In genomic region chr5:115312816-115313667, GRCm38 (mm10) we compare ENCODE assay signal across 13 mouse cellular contexts. TPM values are rescaled to one million over a fixed set of nuclear protein-coding genes. Genes with fewer than 3 reads are reported as not detected.
A peak's percentile ranks its signal among the peaks of the same experiment; 100 is the strongest.
DNase-seq lines count a peak whose midpoint lies in the region; ATAC-seq and TF ChIP-seq lines count a peak whose summit lies in the region.
"Had no signal": no experiment of that assay in that cellular context is flagged by ENCODE, and none has a peak within 500 bp of the region (broad histone marks: within the 10 kb centered on the region; RNA-seq: fewer than 3 reads in every experiment).

No protein-coding gene starts in this region.

- no peak overlapping the region for H3K9ac ChIP-seq in lung, embryonic 14.5 days
- no peak overlapping the region for H3K9ac ChIP-seq in stomach, embryonic 14.5 days (replicated peaks; ENCODE audit: low read depth, low read length)
- H3K9ac ChIP-seq: hindbrain, embryonic 12.5 days had no signal

- H3K4me2 ChIP-seq in lung, embryonic 14.5 days = no peak overlapping the region; the same call in 1 of the 2 replicates
- no peak overlapping the region for H3K4me2 ChIP-seq in stomach, embryonic 14.5 days (replicated peaks; ENCODE audit: low read depth, low read length)
- H3K4me2 ChIP-seq: hindbrain, embryonic 12.5 days had no signal

- DNase-seq in lung, embryonic 14.5 days = peak; percentile 71
- DNase-seq in lung, postnatal 14 days = no peak
- DNase-seq in limb, embryonic 10.5 days (ENCODE audit: low spot score) = no peak
- no peak for DNase-seq in ovary, postnatal 14 days (ENCODE audit: low spot score)
- no peak for DNase-seq in layer of hippocampus, adult 11-12 months (ENCODE audit: low spot score)
- DNase-seq: adrenal gland, postnatal 36 days; cerebellum, postnatal 25 days; kidney, postnatal 4 days; right cerebral cortex, postnatal 25 days had no signal

- H3K27ac ChIP-seq in lung, embryonic 14.5 days (ENCODE audit: low read depth) = 0 out of 2 replicates have a peak overlapping the region, but pooled peaks have one; percentile 6
- peak overlapping the region; percentile 68; the same call in 1 of the 2 replicates for H3K27ac ChIP-seq in limb, embryonic 10.5 days
- no peak overlapping the region for H3K27ac ChIP-seq in stomach, embryonic 14.5 days (ENCODE audit: low read length)
- H3K27ac ChIP-seq: hindbrain, embryonic 12.5 days had no signal

- 47% methylated on average over 10 of the region's 10 CpGs for WGBS in lung, embryonic 14.5 days
- 76% methylated on average over 10 of the region's 10 CpGs for WGBS in limb, embryonic 10.5 days
- 55% methylated on average over 10 of the region's 10 CpGs for WGBS in stomach, embryonic 14.5 days

- no peak for TF ChIP-seq CTCF in lung, embryonic 14.5 days (IDR thresholded peaks at IDR 0.05; ENCODE audit: low read depth)

- no peak overlapping the region for H3K4me3 ChIP-seq in lung, embryonic 14.5 days (ENCODE audit: low read depth, low read length)
- no peak overlapping the region for H3K4me3 ChIP-seq in limb, embryonic 10.5 days
- no peak overlapping the region for H3K4me3 ChIP-seq in stomach, embryonic 14.5 days (ENCODE audit: low read depth, low read length)
- H3K4me3 ChIP-seq: hindbrain, embryonic 12.5 days had no signal

- peaks cover 19% of the 10 kb centered on the region for H3K4me1 ChIP-seq in lung, embryonic 14.5 days (ENCODE audit: insufficient read depth)
- H3K4me1 ChIP-seq in limb, embryonic 10.5 days = peaks cover 37% of the 10 kb centered on the region
- H3K4me1 ChIP-seq in stomach, embryonic 14.5 days (ENCODE audit: control insufficient read depth, insufficient read depth, low read length) = peaks cover 19% of the 10 kb centered on the region

- no peaks in the 10 kb centered on the region for H3K36me3 ChIP-seq in lung, embryonic 14.5 days (ENCODE audit: insufficient read depth)
- no peaks in the 10 kb centered on the region for H3K36me3 ChIP-seq in limb, embryonic 10.5 days
- no peaks in the 10 kb centered on the region for H3K36me3 ChIP-seq in stomach, embryonic 14.5 days (ENCODE audit: control insufficient read depth, insufficient read depth, low read length)
- H3K36me3 ChIP-seq: hindbrain, embryonic 12.5 days had no signal

- ATAC-seq in lung, embryonic 14.5 days (ENCODE audit: insufficient read depth) = 0 out of 2 replicates have a peak, but pooled peaks have one; percentile 45
- peak; percentile 93 for ATAC-seq in common myeloid progenitor, adult 5-6 weeks (replicated peaks; ENCODE audit: low read depth, poor library complexity, severe bottlenecking)
- 0 out of 2 replicates have a peak, but pooled peaks have one; percentile 20 for ATAC-seq in stomach, embryonic 14.5 days (ENCODE audit: insufficient number of reproducible peaks, insufficient read depth, low FRiP score, low read depth)
- ATAC-seq: forebrain, embryonic 16.5 days had no signal

- no peaks in the 10 kb centered on the region for H3K9me3 ChIP-seq in lung, embryonic 14.5 days (ENCODE audit: low read depth, low read length)
- no peaks in the 10 kb centered on the region for H3K9me3 ChIP-seq in limb, embryonic 10.5 days (replicated peaks)
- no peaks in the 10 kb centered on the region for H3K9me3 ChIP-seq in stomach, embryonic 14.5 days (ENCODE audit: control insufficient read depth, low read depth, low read length)
- H3K9me3 ChIP-seq: hindbrain, embryonic 12.5 days had no signal

- no peaks in the 10 kb centered on the region for H3K27me3 ChIP-seq in lung, embryonic 14.5 days (ENCODE audit: insufficient read depth, low read length)
- no peaks in the 10 kb centered on the region for H3K27me3 ChIP-seq in limb, embryonic 10.5 days (ENCODE audit: low read depth, poor library complexity, severe bottlenecking)
- no peaks in the 10 kb centered on the region for H3K27me3 ChIP-seq in stomach, embryonic 14.5 days (ENCODE audit: control insufficient read depth, insufficient read depth, low read length)
- H3K27me3 ChIP-seq: hindbrain, embryonic 12.5 days had no signal

RNA-seq across cellular contexts. Expression of gene Dynll1, which starts 12.2 kb away (rescaled TPM):
- polyA plus RNA-seq in lung, embryonic 14.5 days (2014; fragmentation: Nextera tagmentation; extraction: Ambion mirVana) = 1,568 and 1,614 TPM in 2 replicates
- 257 and 310 TPM in 2 replicates for total RNA-seq in common myeloid progenitor, adult 5-6 weeks (2017)
- polyA plus RNA-seq in limb, embryonic 10.5 days (2016; fragmentation: Nextera tagmentation; extraction: Ambion mirVana) = 1,816 and 1,865 TPM in 2 replicates
- 1,629 and 1,647 TPM in 2 replicates for polyA plus RNA-seq in stomach, embryonic 14.5 days (2014; fragmentation: Nextera tagmentation; extraction: Ambion mirVana)

RNA-seq across cellular contexts. Expression of gene Srsf9, which starts 13.9 kb away (rescaled TPM):
- polyA plus RNA-seq in lung, embryonic 14.5 days (2014; fragmentation: Nextera tagmentation; extraction: Ambion mirVana) = 286 and 291 TPM in 2 replicates
- 74.3 and 92.1 TPM in 2 replicates for total RNA-seq in common myeloid progenitor, adult 5-6 weeks (2017)
- 444 and 468 TPM in 2 replicates for polyA plus RNA-seq in limb, embryonic 10.5 days (2016; fragmentation: Nextera tagmentation; extraction: Ambion mirVana)
- polyA plus RNA-seq in stomach, embryonic 14.5 days (2014; fragmentation: Nextera tagmentation; extraction: Ambion mirVana) = 218 and 229 TPM in 2 replicates

RNA-seq across cellular contexts. Expression of gene Gatc, which starts 27.9 kb away (rescaled TPM):
- 35.0 and 37.5 TPM in 2 replicates for polyA plus RNA-seq in lung, embryonic 14.5 days (2014; fragmentation: Nextera tagmentation; extraction: Ambion mirVana)
- total RNA-seq in common myeloid progenitor, adult 5-6 weeks (2017) = 15.0 and 19.9 TPM in 2 replicates
- 33.3 and 34.1 TPM in 2 replicates for polyA plus RNA-seq in limb, embryonic 10.5 days (2016; fragmentation: Nextera tagmentation; extraction: Ambion mirVana)
- polyA plus RNA-seq in stomach, embryonic 14.5 days (2014; fragmentation: Nextera tagmentation; extraction: Ambion mirVana) = 36.0 and 37.0 TPM in 2 replicates

RNA-seq across cellular contexts. Expression of gene Triap1, which starts 28.0 kb away (rescaled TPM):
- 61.9 and 62.6 TPM in 2 replicates for polyA plus RNA-seq in lung, embryonic 14.5 days (2014; fragmentation: Nextera tagmentation; extraction: Ambion mirVana)
- 18.7 and 19.6 TPM in 2 replicates for total RNA-seq in common myeloid progenitor, adult 5-6 weeks (2017)
- 55.0 and 60.0 TPM in 2 replicates for polyA plus RNA-seq in limb, embryonic 10.5 days (2016; fragmentation: Nextera tagmentation; extraction: Ambion mirVana)
- polyA plus RNA-seq in stomach, embryonic 14.5 days (2014; fragmentation: Nextera tagmentation; extraction: Ambion mirVana) = 61.3 and 63.8 TPM in 2 replicates

RNA-seq across cellular contexts. Expression of gene Coq5, which starts 33.6 kb away (rescaled TPM):
- polyA plus RNA-seq in lung, embryonic 14.5 days (2014; fragmentation: Nextera tagmentation; extraction: Ambion mirVana) = 39.2 and 40.7 TPM in 2 replicates
- total RNA-seq in common myeloid progenitor, adult 5-6 weeks (2017) = 38.4 and 43.7 TPM in 2 replicates
- polyA plus RNA-seq in limb, embryonic 10.5 days (2016; fragmentation: Nextera tagmentation; extraction: Ambion mirVana) = 54.1 and 57.2 TPM in 2 replicates
- 40.0 and 45.4 TPM in 2 replicates for polyA plus RNA-seq in stomach, embryonic 14.5 days (2014; fragmentation: Nextera tagmentation; extraction: Ambion mirVana)

Comparison
In these comparisons a context has a peak if more than half of its experiments do, and no peak if none do; other contexts are left out.
1. ATAC-seq: peak in every context shown above with its lines; median percentile 93 in common myeloid progenitor, adult 5-6 weeks; 45 in lung, embryonic 14.5 days; 20 in stomach, embryonic 14.5 days.